Mouse (Mus musculus): ENCODE results near the gene Sh3bp2. TPM values are rescaled to one million over a fixed set of nuclear protein-coding genes. Genes with fewer than 3 reads are reported as not detected.
A peak's percentile ranks its signal among the peaks of the same experiment; 100 is the strongest.

The Sh3bp2 gene
- total and polyA plus RNA-seq, 3 experiments = 7.9 to 12.0 TPM; not detected in 1

- Histone ChIP-seq H3K27ac (ENCODE audit: control insufficient read depth, low read depth, low read length) (peak overlapping the region; percentile 76), H3K9ac (ENCODE audit: control insufficient read depth, low read depth, low read length, poor library complexity, severe bottlenecking) (peak overlapping the region; percentile 52), H3K9me3 (replicated peaks; ENCODE audit: insufficient read depth, low read length) (no peaks in the 10 kb centered on the region), H3K4me1 (ENCODE audit: control insufficient read depth in 1 of 2, insufficient read depth in 2 of 2, low read length in 2 of 2) (peaks cover 12 to 32% of the 10 kb centered on the region in 2 experiments), H3K79me2 (ENCODE audit: control insufficient read depth, insufficient read depth, low read length, poor library complexity) (no peaks in the 10 kb centered on the region), H3K27me3 (ENCODE audit: control insufficient read depth in 1 of 2, insufficient read depth in 2 of 2, low read length in 2 of 2) (no peaks in the 10 kb centered on the region), H3K36me3 (ENCODE audit: control insufficient read depth in 1 of 2, insufficient read depth in 2 of 2, low read length in 2 of 2) (peaks cover 0 to 20% of the 10 kb centered on the region in 2 experiments; a peak in 3 of 4 replicates), H3K4me3 (ENCODE audit: control insufficient read depth in 1 of 2, insufficient read depth in 1 of 2, low read depth in 2 of 2, low read length in 2 of 2) (peak overlapping the region; percentile 29 to 47)
- DNase-seq (ENCODE audit: low read depth, low spot score) = peak; percentile 89
- TF ChIP-seq USF2 (IDR thresholded peaks at IDR 0.05; ENCODE audit: borderline replicate concordance in 1 of 2, insufficient read depth in 1 of 2, low read depth in 1 of 2, low read length in 2 of 2) (no peak), EP300 (IDR thresholded peaks at IDR 0.05; ENCODE audit: low read depth in 1 of 2, low read length in 2 of 2) (peak; percentile 58 to 80; a peak in 3 of 4 replicates), TAL1 (IDR thresholded peaks at IDR 0.05; ENCODE audit: low read length) (no peak), TCF12 (IDR thresholded peaks at IDR 0.05; ENCODE audit: low read depth, low read length) (peak; percentile 75; the same call in 1 of the 2 replicates), SMC3 (IDR thresholded peaks at IDR 0.05; ENCODE audit: low read depth, low read length) (0 out of 2 replicates have a peak, but pooled peaks have one; percentile 11), MYB (IDR thresholded peaks at IDR 0.05; ENCODE audit: low read depth, low read length) (no peak), ZC3H11A (IDR thresholded peaks at IDR 0.05; ENCODE audit: low read depth, low read length) (0 out of 2 replicates have a peak, but pooled peaks have one; percentile 1), NELFE (IDR thresholded peaks at IDR 0.05; ENCODE audit: low read depth, low read length) (peak; percentile 16; the same call in 1 of the 2 replicates), RCOR1 (IDR thresholded peaks at IDR 0.05; ENCODE audit: low read depth, low read length) (peak; percentile 93), POLR2A (IDR thresholded peaks at IDR 0.05; ENCODE audit: control insufficient read depth in 1 of 2, insufficient read depth in 1 of 2, low read depth in 1 of 2, low read length in 2 of 2, poor library complexity in 1 of 2) (no peak; a peak in 1 of 4 replicates), E2F4 (IDR thresholded peaks at IDR 0.05; ENCODE audit: borderline replicate concordance, low read depth, low read length) (no peak), GABPA (IDR thresholded peaks at IDR 0.05; ENCODE audit: low read depth, low read length) (no peak), CHD2 (IDR thresholded peaks at IDR 0.05; ENCODE audit: low read length) (no peak), TBP (IDR thresholded peaks at IDR 0.05; ENCODE audit: low read depth, low read length) (peak; percentile 50; the same call in 1 of the 2 replicates), MYC (IDR thresholded peaks at IDR 0.05; ENCODE audit: low read depth, low read length) (peak; percentile 44; the same call in 1 of the 2 replicates), BHLHE40 (IDR thresholded peaks at IDR 0.05; ENCODE audit: borderline replicate concordance, low read depth, low read length) (peak; percentile 56; the same call in 1 of the 2 replicates), HCFC1 (IDR thresholded peaks at IDR 0.05; ENCODE audit: low read depth, low read length) (0 out of 2 replicates have a peak, but pooled peaks have one; percentile 45), POLR2AphosphoS2 (IDR thresholded peaks at IDR 0.05; ENCODE audit: low read length) (0 out of 2 replicates have a peak, but pooled peaks have one; percentile 36), MXI1 (IDR thresholded peaks at IDR 0.05; ENCODE audit: low read depth, low read length) (peak; percentile 79; the same call in 1 of the 2 replicates), ETS1 (IDR thresholded peaks at IDR 0.05; ENCODE audit: low read depth, low read length) (peak; percentile 71), SIN3A (IDR thresholded peaks at IDR 0.05; ENCODE audit: low read length) (peak; percentile 76), ELF1 (IDR thresholded peaks at IDR 0.05; ENCODE audit: low read depth, low read length) (0 out of 2 replicates have a peak, but pooled peaks have one; percentile 27), POLR2AphosphoS5 (IDR thresholded peaks at IDR 0.05; ENCODE audit: borderline replicate concordance, low read depth, low read length) (no peak), ZKSCAN1 (IDR thresholded peaks at IDR 0.05; ENCODE audit: low read depth, low read length) (no peak), USF1 (IDR thresholded peaks at IDR 0.05; ENCODE audit: low read depth, low read length) (no peak), GATA1 (IDR thresholded peaks at IDR 0.05; ENCODE audit: low read depth, low read length) (peak; percentile 51; the same call in 1 of the 2 replicates), ZMIZ1 (IDR thresholded peaks at IDR 0.05; ENCODE audit: low read depth, low read length) (0 out of 2 replicates have a peak, but pooled peaks have one; percentile 29), ZNF384 (IDR thresholded peaks at IDR 0.05; ENCODE audit: low read depth, low read length) (no peak), CHD1 (IDR thresholded peaks at IDR 0.05; ENCODE audit: low read depth, low read length) (0 out of 2 replicates have a peak, but pooled peaks have one; percentile 50), MAZ (IDR thresholded peaks at IDR 0.05; ENCODE audit: low read depth, low read length) (peak; percentile 95), KAT2A (conservative IDR thresholded peaks at IDR 0.05; ENCODE audit: low read depth, low read length) (no peak; the same call in 1 of the 2 replicates), JUND (IDR thresholded peaks at IDR 0.05; ENCODE audit: low read depth, low read length) (no peak), RAD21 (IDR thresholded peaks at IDR 0.05; ENCODE audit: low read depth, low read length) (no peak; the same call in 1 of the 2 replicates)
Observed at GRCm38 (mm10) chr5:34565545-34566283, 40.1 kb downstream of the Sh3bp2 start.

Data from MEL (cell line).